Comparison of ENCODE assay signal across 15 mouse cellular contexts in the genomic region with DNA sequence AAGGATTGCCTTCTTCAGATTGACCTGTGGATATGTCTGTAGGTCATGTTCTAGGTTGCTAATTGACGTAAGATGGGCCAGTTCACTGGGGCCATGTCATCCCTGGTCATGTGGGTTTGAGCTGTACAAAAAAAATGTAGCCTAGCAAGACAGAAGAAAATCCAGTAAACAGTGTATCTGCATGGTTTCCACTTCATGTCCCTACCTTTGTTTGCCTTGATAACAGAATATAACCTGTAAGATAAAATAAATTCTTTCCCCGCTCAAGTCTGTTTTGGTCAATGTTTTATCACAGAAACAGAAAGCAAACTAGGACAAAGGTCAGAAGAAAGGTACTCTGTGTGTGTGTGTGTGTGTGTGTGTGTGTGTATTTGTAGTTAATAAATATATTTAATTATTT.
"Had no signal": no experiment of that assay in that cellular context is flagged by ENCODE, and none has a peak within 500 bp of the region (broad histone marks: within the 10 kb centered on the region; RNA-seq: fewer than 3 reads in every experiment).

No protein-coding gene starts in this region.

- H3K27me3 ChIP-seq: midbrain, embryonic 12.5 days; neural tube, embryonic 12.5 days; stomach, embryonic 15.5 days had no signal

- H3K36me3 ChIP-seq: midbrain, embryonic 10.5 days; midbrain, embryonic 12.5 days; neural tube, embryonic 12.5 days; stomach, embryonic 15.5 days had no signal

- DNase-seq: lung, adult 18-20 months; lung, embryonic 14.5 days; lung, postnatal 10 days; lung, postnatal 4 days; midbrain, embryonic 14.5 days; right cerebral cortex, postnatal 14 days; thymus, adult 2 months; thymus, postnatal 25 days; thymus, postnatal 4 days had no signal

- H3K4me3 ChIP-seq: midbrain, embryonic 10.5 days; midbrain, embryonic 12.5 days; neural tube, embryonic 12.5 days; stomach, embryonic 15.5 days had no signal

- H3K4me2 ChIP-seq: lung, embryonic 14.5 days; midbrain, embryonic 12.5 days; neural tube, embryonic 12.5 days; stomach, embryonic 15.5 days had no signal

- H3K4me1 ChIP-seq: midbrain, embryonic 10.5 days; midbrain, embryonic 12.5 days; neural tube, embryonic 12.5 days; stomach, embryonic 15.5 days had no signal

- H3K9ac ChIP-seq: lung, embryonic 14.5 days; midbrain, embryonic 12.5 days; neural tube, embryonic 12.5 days; stomach, embryonic 15.5 days had no signal

- H3K9me3 ChIP-seq: midbrain, embryonic 10.5 days; midbrain, embryonic 12.5 days; neural tube, embryonic 12.5 days; stomach, embryonic 15.5 days had no signal

- H3K27ac ChIP-seq: midbrain, embryonic 10.5 days; midbrain, embryonic 12.5 days; neural tube, embryonic 12.5 days; stomach, embryonic 15.5 days; stomach, postnatal 0 days had no signal

- ATAC-seq: midbrain, embryonic 16.5 days had no signal
